Mouse (Mus musculus): Measurements from ENCODE around the gene Arf1. TPM values are rescaled to one million over a fixed set of nuclear protein-coding genes. Genes with fewer than 3 reads are reported as not detected.
"Not testable (repeated sequence)": the region's sequence is repeated elsewhere in the genome, so short reads cannot be mapped to it uniquely, and the experiment has no call there.

Arf1 gene
- polyA plus RNA-seq, 2 experiments from 2014 or later = 324 to 440 TPM

DNA sequence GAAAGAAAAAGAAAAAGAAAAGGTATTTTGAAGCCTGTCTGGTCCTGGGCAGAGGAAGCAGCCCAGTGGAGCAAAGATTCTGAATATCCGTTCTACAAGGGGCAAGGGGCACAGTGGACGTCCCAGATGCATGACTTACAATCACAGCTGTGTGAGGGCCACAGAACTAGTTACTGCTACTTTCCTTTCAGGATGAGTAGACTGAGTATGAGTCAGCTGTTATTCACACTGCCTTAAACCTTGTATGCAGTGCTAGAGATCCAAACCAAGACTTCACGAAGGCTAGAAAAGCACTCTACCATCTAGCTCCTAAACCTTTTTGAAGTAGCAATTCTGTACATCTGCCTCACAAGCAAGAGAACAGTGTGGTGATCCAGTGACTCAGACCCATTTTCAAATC, 1.8 kb downstream of the Arf1 start:
- peak; percentile 11 for ATAC-seq

- no peak for ATAC-seq
These were observed 2.9 kb downstream of the Arf1 start for GRCm38 (mm10) chr11:59225167-59225566.

GRCm38 (mm10) chr11:59224470-59224869, 3.6 kb downstream of the Arf1 start:
- ATAC-seq = peak; percentile 35

DNA sequence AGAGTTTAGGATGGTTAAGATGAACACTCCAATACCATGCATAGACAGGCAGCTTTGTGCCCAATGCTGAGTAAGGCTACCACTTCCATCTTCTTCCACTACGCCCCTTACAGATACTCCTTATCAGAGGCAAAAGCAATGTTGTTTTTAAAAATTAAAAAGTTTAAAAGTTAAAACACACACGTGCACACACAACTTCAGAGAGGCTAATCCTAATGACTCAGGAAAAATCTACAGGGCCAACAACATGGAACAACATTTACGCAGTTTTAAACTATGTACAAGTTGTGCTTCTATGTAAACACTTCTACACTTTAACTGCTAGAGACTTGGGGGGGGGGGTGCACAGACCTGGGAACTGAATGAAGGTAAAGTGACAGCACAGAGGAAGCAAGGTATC, 4.0 kb downstream of the Arf1 start:
- no peak for ATAC-seq

- ATAC-seq = no peak
These were observed 5.8 kb downstream of the Arf1 start for GRCm38 (mm10) chr11:59222306-59222705.

- no peak for ATAC-seq
These were observed 6.5 kb downstream of the Arf1 start for GRCm38 (mm10) chr11:59221604-59222003.

DNA sequence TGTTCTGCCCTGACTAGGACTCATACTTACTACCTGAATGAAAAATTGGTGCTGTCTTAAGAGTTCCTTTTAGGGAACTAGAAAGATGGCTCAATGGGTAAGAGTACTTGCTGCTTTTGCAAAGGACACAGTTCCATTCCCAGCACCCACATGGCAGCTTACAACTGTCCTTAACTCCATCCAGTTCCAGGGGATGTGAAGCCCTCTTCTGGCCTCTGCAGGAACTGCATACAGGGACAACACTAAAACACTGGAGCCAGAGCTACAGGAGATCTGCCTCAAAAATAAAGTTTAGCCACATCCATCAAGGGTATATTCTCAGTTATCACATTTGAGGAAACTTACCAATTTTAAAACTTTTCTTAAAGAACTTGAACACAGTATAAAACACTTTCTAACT, 9.0 kb downstream of the Arf1 start:
- ATAC-seq = no peak

- no peak for ATAC-seq
These were observed 9.6 kb downstream of the Arf1 start for GRCm38 (mm10) chr11:59218389-59218998.

DNA sequence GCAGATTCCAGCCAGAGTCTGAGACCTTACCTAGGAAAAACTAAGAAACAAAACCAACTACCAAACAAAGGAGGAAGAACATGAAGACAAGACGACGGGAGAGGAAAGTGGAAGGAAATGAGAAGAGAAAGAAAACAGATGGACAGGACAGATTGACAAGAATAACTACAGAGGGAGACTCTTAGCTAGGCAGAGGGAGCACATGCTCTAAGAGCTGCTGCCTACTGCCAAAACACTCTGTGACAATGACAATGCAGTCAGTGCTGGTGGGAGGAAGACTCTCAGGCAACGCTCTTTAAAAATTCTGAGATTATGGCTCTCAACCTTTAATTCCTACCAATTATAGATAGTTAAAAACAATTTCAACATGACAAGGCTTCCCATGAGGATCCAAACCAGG, 11.1 kb downstream of the Arf1 start:
- no peak for ATAC-seq

GRCm38 (mm10) chr11:59212892-59213494, 15.1 kb downstream of the Arf1 start:
- no peak for ATAC-seq

GRCm38 (mm10) chr11:59212320-59212719, 15.8 kb downstream of the Arf1 start:
- ATAC-seq = peak; percentile 73

- not testable (repeated sequence) for ATAC-seq
These were observed 16.5 kb downstream of the Arf1 start for GRCm38 (mm10) chr11:59211561-59211960.

DNA sequence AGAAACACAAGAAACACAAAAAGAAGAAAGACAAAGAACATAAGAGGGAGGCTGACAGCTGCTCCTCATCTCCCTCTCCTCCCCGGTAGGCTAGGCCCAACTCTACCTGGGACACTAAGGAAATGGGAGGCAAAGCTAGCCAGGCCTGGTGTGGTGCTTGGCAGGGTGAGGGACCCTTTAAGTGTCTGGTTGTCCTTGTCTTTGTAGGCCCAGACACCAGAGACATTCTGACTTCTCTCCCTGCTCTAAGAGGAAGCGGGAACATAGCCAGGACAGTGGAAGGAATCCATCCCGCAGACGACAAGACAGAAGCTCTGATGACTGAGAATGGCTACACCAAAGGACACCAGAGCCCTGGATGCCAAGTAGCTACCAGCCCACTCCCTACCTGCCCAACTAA, 18.1 kb downstream of the Arf1 start:
- no peak for ATAC-seq

DNA sequence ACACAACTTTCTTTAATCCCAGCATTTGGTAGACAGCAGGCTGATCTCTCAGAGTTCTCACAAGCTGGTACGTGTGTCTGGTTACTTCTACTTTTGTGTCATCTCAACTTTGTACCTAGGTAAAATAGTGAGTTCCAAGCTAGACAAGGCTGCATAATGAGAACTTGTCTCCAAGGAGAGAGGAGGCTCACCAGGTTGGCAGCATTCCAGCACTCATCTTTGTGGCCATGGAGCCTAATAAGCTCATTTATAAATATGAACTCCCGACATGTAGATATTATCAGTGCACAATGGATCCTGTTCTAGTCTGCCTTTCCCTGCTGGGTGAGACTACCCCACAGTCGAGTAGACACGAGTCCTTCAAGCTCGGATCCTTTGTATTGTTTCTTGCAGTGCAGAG, 18.5 kb downstream of the Arf1 start:
- no peak for ATAC-seq

DNA sequence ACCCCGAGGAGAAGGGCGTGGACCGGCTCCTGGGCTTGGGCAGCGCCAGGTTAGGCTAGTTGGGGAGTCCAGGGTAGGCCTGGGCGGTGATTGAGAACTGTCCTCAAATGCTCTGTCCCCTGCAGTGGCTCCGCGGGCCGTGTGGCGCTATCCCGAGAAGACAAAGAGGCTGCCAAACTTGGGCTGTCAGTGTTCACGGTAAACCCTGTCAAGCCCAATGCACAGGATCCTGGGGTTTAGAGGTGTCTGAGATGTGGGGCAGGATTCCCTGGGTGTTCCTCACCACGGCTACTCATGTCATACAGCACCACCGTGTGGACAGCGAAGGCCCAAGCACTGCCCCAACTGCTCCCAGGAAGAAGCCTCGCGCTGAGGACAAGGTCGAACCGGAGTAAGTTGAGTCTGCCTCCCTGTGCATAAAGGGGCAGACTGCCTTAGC, 19.0 kb downstream of the Arf1 start:
- peak; percentile 12 for ATAC-seq

GRCm38 (mm10) chr11:59208153-59208831, 19.8 kb downstream of the Arf1 start, which contains the start of gene 2310033P09Rik:
2310033P09Rik (plus strand) TSS chr11:59208321.
- peak; percentile 79 for ATAC-seq

DNA sequence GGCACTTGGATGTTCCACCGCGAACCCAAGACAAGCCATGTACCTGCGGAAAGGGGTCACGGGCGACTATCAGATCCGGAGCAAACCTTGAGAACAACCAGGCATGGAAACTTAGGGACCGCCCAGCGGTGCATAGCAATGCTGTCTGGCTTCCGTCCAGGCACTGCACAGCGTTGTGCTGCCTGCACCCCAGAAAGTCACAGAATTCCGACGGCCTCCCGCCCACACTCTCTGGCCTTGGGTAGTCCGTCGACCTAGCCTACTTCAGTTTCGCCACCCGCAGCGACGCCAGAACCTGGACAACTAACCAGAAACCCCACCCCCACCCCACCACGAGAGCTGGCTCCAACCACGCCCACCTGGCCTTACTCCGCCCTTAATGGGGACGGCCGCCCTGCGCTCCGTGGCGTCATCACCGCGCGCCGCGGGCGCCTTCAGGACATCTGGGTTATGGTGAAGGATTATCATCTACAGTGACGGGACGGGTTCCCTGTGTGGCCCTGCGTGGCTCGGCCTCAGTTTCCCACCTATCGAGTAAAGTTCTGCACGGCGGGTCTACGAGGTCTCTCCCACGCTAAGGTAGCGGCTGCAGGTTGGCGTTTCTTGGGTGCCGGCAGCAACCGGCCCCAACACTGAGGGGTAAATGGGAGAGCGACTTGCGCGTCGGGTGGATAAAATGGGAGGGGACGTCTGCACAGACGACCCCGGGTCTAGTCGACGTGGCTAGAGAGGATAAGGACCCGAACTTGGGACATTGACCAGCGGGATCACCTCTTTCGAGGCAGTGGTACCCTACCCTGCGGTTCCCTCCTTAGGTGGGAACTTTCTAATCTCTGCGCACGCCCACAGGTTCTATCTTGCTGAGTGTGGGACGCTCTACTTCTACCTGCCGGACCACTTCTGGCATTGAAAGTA, 25.7 kb downstream of the Arf1 start, which contains the start of gene Mrpl55:
Mrpl55 (plus strand) TSS at position 406 of the 915 bp plus-strand sequence.
- ATAC-seq = peak; percentile 94

DNA sequence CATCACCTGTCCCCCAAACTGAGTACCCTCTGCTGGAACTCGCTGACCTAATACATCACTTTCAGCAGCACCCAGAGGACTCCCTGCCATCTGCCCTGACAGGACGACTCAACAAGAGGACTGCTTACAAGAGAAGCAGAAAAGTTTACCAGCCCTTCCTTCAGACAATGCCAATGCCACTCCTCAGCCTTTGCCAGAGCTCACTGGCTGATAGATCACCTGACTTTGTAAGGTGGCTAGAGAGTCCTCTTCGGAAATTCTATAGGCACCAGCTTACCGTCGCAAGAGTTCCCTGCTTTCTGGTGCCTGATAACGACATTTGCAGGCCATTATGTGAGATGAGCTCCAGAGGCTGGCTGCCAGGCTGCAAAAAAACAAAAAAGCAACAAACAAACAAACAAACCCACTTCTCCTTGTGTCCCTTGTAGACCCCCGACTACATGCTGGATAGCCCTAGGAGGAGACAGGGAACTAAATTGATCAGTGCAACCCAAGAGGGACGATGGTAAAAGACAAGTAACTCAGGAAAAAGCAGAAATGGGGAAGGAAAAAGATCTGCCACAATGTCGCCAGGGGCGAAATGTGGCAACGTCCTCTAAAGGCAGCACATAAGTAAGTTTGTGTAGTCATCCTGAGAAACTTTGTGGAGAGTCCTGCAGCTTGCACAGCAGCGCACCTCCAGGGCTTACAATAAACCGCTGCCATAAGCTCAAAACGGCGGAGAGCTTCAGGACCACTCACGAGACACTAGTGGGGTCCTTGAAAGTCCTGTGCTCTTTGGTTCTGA, 26.7 kb downstream of the Arf1 start:
- peak; percentile 2 for ATAC-seq

DNA sequence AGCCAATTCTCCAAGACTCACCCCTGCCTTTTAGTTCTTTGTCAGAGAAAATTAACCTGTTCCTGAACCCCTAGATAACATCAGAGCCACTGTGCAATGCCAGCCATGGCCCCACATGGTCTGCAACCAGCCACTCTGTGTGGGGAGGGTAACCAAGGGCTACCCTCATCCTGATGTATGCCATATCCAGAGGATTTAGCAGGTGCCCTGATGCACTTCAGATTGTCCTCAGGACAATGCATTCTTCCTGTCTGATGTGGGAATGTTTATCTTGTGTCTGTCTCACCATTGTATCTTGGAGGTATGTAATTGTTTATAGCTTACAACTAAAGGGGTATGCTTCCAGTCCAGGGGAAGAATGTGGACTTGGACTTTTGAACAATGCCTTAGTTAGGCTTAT, 31.8 kb downstream of the Arf1 start:
- no peak for ATAC-seq

DNA sequence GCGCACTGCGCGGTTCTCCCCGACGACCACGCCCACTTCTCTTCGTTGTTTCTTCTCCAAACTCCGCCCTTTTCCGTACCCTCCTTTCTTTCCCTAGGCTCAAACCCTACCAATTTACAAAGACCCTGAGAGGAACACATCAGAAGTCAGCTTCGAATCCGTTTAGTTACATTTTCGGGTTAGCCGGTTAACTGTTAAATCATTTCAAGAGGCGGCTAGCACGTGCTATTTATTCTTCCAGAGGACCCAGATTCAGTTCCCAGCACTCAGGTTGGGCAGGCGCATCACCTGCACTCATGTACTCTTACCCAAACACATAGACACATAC, 36.0 kb downstream of the Arf1 start, which contains the start of gene Guk1:
Guk1 (minus strand) TSS at position 154 of the 328 bp plus-strand sequence.
- no peak for ATAC-seq

DNA sequence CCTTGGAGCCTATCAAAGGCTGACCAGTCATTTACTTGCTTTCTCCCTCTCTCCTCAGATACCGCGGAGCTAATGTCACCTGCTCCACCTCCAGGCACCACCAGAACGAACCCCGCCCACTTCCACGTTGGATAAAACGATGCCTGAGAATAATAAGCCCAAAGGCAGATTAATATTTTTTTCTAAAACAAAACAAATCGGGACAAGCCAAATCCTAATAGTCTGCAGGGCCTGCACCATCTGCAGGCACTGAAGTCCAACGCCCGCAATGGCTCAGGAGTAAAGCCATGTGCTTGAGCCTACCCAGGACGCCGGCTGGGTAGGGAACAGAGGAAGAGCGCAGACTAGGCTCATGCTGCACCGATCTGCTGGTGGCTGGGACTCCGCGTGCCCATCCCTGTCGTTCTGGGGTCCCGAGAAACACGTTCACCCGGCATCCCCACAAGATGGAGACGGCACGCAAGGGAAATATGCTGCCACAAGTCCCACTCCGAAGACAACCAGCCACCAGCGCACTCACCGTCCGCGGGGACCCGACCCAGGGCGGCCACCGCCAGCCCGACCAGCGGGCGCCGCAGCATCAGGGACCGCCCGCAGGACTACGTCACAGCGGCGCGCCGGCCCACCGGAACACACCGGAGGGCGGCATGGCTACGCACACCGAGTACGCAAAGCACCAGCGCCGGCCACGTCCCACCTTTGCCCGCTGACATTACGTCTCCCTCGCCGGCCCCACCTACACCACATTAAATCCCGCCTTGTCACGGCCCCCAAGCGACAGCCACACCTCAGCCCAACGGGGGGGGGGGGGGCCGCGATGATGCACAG, 36.6 kb downstream of the Arf1 start:
- ATAC-seq = peak; percentile 96

All from CD4-positive, CD25-positive, alpha-beta regulatory T cell, adult 4 months (primary cell).